In genomic region chr3:51700731-51701280, GRCm38 (mm10) we compare ENCODE assay signal across 8 mouse cellular contexts. TPM values are rescaled to one million over a fixed set of nuclear protein-coding genes. Genes with fewer than 3 reads are reported as not detected.
A peak's percentile ranks its signal among the peaks of the same experiment; 100 is the strongest.
DNase-seq lines count a peak whose midpoint lies in the region; ATAC-seq and TF ChIP-seq lines count a peak whose summit lies in the region.

No protein-coding gene starts in this region.

- peak; percentile 18 for DNase-seq in kidney, adult 9 months
- no peak for DNase-seq in kidney, postnatal 10 days
- DNase-seq in hindbrain, embryonic 10.5 days (ENCODE audit: low spot score): no peak
- DNase-seq in limb, embryonic 11.5 days (ENCODE audit: low spot score): no peak
- peak; percentile 66 for DNase-seq in midbrain, embryonic 14.5 days
- no peak for DNase-seq in gastrocnemius, adult 8-10 months (ENCODE audit: low spot score in 2 of 2)

- no peak overlapping the region for H3K9ac ChIP-seq in limb, embryonic 11.5 days (ENCODE audit: low read length)
- peak overlapping the region; percentile 60; the same call in 1 of the 2 replicates for H3K9ac ChIP-seq in midbrain, embryonic 14.5 days (replicated peaks; ENCODE audit: low read length)

- H3K27ac ChIP-seq in cortical plate, adult 2 months (ENCODE audit: insufficient read depth, low read length): no peak overlapping the region
- peak overlapping the region; percentile 91 for H3K27ac ChIP-seq in hindbrain, embryonic 10.5 days
- H3K27ac ChIP-seq in limb, embryonic 11.5 days (replicated peaks; ENCODE audit: low read depth, low read length): no peak overlapping the region
- peak overlapping the region; percentile 96 for H3K27ac ChIP-seq in midbrain, embryonic 14.5 days (replicated peaks; ENCODE audit: low read depth, low read length)

- H3K27me3 ChIP-seq in hindbrain, embryonic 10.5 days (ENCODE audit: insufficient read depth, poor library complexity, severe bottlenecking): no peaks in the 10 kb centered on the region
- no peaks in the 10 kb centered on the region for H3K27me3 ChIP-seq in limb, embryonic 11.5 days (ENCODE audit: control insufficient read depth, insufficient read depth, low read length)
- H3K27me3 ChIP-seq in midbrain, embryonic 14.5 days (ENCODE audit: control insufficient read depth, insufficient read depth, low read length): no peaks in the 10 kb centered on the region

- TF ChIP-seq CTCF in cortical plate, adult 2 months (IDR thresholded peaks at IDR 0.05; ENCODE audit: extremely low read depth, insufficient read depth, low read length): no peak

- H3K4me3 ChIP-seq in cortical plate, adult 2 months (ENCODE audit: insufficient read depth, low read length): peak overlapping the region; percentile 23; the same call in 1 of the 2 replicates
- peak overlapping the region; percentile 46 for H3K4me3 ChIP-seq in hindbrain, embryonic 10.5 days
- H3K4me3 ChIP-seq in limb, embryonic 11.5 days (ENCODE audit: low read depth, low read length): 0 out of 2 replicates have a peak overlapping the region, but pooled peaks have one; percentile 16
- H3K4me3 ChIP-seq in midbrain, embryonic 14.5 days (replicated peaks; ENCODE audit: low read depth, low read length): peak overlapping the region; percentile 26

- no peaks in the 10 kb centered on the region; the same call in 1 of the 2 replicates for H3K9me3 ChIP-seq in hindbrain, embryonic 10.5 days
- no peaks in the 10 kb centered on the region for H3K9me3 ChIP-seq in limb, embryonic 11.5 days (ENCODE audit: control insufficient read depth, low read length)
- no peaks in the 10 kb centered on the region for H3K9me3 ChIP-seq in midbrain, embryonic 14.5 days (ENCODE audit: control insufficient read depth, low read length)

- WGBS in hindbrain, embryonic 10.5 days: 41% methylated on average over 15 of the region's 15 CpGs
- WGBS in limb, embryonic 11.5 days: 21% methylated on average over 15 of the region's 15 CpGs
- 11% methylated on average over 15 of the region's 15 CpGs for WGBS in midbrain, embryonic 14.5 days

- no peak for ATAC-seq in limb, embryonic 11.5 days (ENCODE audit: insufficient number of reproducible peaks, low FRiP score, low TSS enrichment, low read depth)
- ATAC-seq in midbrain, embryonic 14.5 days (ENCODE audit: low FRiP score, low TSS enrichment): no peak
- ATAC-seq in cerebellum, adult (ENCODE audit: insufficient number of reproducible peaks, low FRiP score, low TSS enrichment): no peak

- H3K4me2 ChIP-seq in limb, embryonic 11.5 days (ENCODE audit: low read depth, severe bottlenecking): peak overlapping the region; percentile 55
- H3K4me2 ChIP-seq in midbrain, embryonic 14.5 days (ENCODE audit: low read length): peak overlapping the region; percentile 58

- TF ChIP-seq POLR2A in cortical plate, adult 2 months (IDR thresholded peaks at IDR 0.05; ENCODE audit: extremely low read depth, insufficient read depth, low read length): no peak

- H3K4me1 ChIP-seq in cortical plate, adult 2 months (ENCODE audit: control insufficient read depth, insufficient read depth, low read length): no peaks in the 10 kb centered on the region
- peaks cover 38% of the 10 kb centered on the region for H3K4me1 ChIP-seq in hindbrain, embryonic 10.5 days (replicated peaks)
- peaks cover 18% of the 10 kb centered on the region for H3K4me1 ChIP-seq in limb, embryonic 11.5 days (ENCODE audit: control insufficient read depth, insufficient read depth, low read length)
- H3K4me1 ChIP-seq in midbrain, embryonic 14.5 days (ENCODE audit: control insufficient read depth, insufficient read depth, low read length): peaks cover 37% of the 10 kb centered on the region

- peaks cover 20% of the 10 kb centered on the region for H3K36me3 ChIP-seq in hindbrain, embryonic 10.5 days
- no peaks in the 10 kb centered on the region for H3K36me3 ChIP-seq in limb, embryonic 11.5 days (ENCODE audit: control insufficient read depth, insufficient read depth, low read length)
- no peaks in the 10 kb centered on the region for H3K36me3 ChIP-seq in midbrain, embryonic 14.5 days (ENCODE audit: control insufficient read depth, insufficient read depth, low read length)

RNA-seq across cellular contexts. Expression of gene Mgst2, which starts 40.6 kb away (rescaled TPM):
- 0.13 and 0.40 TPM in 2 replicates for polyA plus RNA-seq in cortical plate, adult 2 months (2012; rRNA removed)
- 0.42 TPM in 1 of 2 replicates, not detected in the other for polyA plus RNA-seq in hindbrain, embryonic 10.5 days (2016; fragmentation: Nextera tagmentation; extraction: Ambion mirVana)
- polyA plus RNA-seq in limb, embryonic 11.5 days (2014; fragmentation: Nextera tagmentation; extraction: Ambion mirVana): 0.64 and 0.77 TPM in 2 replicates
- polyA plus RNA-seq in midbrain, embryonic 14.5 days (2014; fragmentation: Nextera tagmentation; extraction: Ambion mirVana): 0.46 and 0.86 TPM in 2 replicates
- total RNA-seq in gastrocnemius, adult 8-10 months (2022): 1 to 10 TPM in 1 of 4 experiments, under 1 TPM in 1, not detected in 2; 0.52 to 1.6 TPM

Comparison
In these comparisons a context has a peak if more than half of its experiments do, and no peak if none do; other contexts are left out.
1. DNase-seq: peak in kidney, adult 9 months (single experiment) and midbrain, embryonic 14.5 days (single experiment); none in kidney, postnatal 10 days (single experiment), hindbrain, embryonic 10.5 days (single experiment), limb, embryonic 11.5 days (single experiment) and gastrocnemius, adult 8-10 months (0 of 2).
2. H3K27ac ChIP-seq: peak in hindbrain, embryonic 10.5 days (single experiment) and midbrain, embryonic 14.5 days (single experiment); none in cortical plate, adult 2 months (single experiment) and limb, embryonic 11.5 days (single experiment).
3. Peak in every context shown above with its lines, with median percentiles within 50 percentile points of each other: H3K4me3 ChIP-seq.